Mouse (Mus musculus): ENCODE results near the gene Rcan1.

Rcan1 gene

DNA sequence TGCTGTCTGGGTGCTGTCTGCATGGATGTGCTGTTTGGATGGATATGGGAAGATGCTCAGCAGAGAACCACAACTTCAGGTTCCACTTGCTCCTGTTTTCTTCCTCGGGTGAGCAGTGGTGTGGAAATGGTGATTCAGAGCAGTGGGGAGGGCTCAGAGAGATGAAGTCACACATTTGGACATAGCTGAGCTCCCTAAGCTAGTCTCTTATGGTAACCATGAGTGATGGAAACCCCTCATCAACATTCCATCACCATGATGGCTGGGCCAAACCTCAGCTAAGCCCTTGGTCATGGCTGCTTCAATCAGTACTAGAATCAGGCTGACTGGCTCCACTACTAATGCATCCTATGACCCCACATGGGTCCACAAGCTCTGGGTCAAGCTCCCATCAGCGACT, 30.9 kb downstream of the Rcan1 start:
- no peak for DNase-seq (ENCODE audit: extremely low read depth, low read depth)

DNA sequence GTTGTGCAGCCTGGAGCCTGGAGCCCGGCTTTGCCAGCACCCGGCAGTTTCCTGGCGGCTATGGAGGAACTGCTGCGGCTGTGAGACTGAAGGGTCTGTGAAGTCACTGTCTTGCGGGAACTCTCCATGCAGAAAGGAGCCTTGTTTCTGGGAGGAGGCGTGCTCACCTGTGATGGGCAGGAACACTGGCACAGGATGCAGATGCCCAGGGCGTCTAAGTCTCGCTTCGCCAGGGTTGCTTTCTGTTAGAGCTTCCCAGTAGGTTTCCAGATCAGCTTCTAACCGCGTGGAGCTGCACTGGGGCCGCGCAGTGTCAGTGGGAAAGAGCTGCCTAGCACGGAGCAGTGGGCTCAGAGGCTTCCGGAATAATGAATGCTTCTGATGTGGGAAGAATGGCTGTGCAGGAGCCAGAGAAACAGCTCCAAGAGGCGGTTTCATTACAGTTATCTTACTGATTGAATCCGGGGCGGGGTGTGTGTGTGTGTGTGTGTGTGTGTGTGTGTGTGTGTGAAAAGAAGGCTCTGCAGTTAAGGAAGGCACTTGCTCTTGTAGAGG, 35.2 kb downstream of the Rcan1 start:
- no peak for DNase-seq (ENCODE audit: extremely low read depth, low read depth)

DNA sequence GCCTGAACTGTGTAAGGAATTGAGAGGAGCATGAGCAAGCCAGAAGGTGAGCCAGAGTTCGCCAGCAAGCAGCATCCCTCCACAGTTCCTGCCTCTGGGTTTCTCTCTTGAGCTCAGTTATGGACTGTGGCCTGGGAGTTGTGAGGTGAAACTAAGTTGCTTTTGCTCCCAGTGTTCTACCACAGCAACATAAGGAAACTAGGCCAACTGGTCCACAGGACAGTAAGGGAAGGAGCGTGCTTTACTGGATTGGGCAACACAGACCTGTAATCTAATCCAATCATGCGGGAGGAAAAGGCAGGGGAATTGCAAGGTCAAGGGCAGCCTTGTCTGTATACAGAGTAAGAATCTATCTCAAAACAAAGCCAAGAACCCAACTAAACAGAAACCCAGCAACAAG, 37.5 kb downstream of the Rcan1 start:
- no peak for DNase-seq (ENCODE audit: extremely low read depth, low read depth)

DNA sequence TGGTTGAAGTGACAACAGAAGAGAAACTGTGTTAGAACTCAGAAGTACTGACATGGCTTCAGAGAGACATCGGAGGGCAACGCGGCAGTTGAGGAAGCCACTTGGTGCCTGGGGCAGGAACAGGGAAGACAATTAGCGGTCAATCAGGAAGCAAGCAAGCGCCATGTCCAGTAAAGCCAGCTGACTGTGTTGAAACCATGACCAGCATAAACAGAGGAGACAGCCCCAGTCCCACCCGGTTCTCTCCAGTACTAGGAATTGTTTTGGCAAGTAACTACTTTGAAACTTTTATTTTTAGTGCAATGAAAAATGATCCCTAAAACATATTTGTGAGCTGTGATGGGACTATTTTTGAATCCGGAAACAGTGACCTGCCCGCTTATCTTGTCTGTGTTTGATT, 39.9 kb downstream of the Rcan1 start:
- no peak for DNase-seq (ENCODE audit: extremely low read depth, low read depth)

DNA sequence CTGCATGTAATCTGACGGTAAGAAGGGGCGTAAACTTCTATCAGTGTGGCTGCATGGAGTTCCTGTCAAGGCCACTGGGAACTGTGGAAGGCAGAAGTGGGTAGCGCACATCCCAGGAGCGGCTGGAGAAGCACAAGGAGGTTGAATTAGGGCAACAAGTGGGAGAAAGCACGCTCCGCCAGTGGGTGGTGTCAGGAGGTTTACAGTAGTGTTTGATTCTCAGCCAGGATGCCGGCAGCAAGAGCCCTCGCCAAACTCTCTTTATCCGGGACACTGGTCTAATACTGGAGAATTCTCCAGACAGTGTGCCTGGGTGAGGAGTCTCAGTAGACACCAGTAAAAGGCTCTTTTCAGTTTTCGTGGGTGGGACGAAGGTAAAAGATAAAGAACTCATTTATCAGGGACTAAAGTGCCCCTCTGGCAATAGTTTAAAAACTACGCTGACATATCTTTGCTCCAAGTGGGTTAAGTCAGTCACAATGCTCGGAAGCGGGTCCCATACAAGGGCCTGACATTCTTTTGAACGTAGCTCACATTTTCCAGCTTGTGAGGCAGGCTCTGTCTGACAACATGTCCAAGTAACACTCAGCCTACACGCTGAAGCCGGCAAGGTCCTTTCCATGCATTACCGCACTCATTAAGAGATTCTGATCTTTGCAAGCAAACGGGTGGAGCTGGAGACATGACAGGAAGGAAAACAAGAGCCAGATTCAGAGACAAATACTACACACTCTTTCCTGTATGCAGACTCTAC, 42.3 kb downstream of the Rcan1 start:
- DNase-seq (ENCODE audit: extremely low read depth, low read depth) = no peak

DNA sequence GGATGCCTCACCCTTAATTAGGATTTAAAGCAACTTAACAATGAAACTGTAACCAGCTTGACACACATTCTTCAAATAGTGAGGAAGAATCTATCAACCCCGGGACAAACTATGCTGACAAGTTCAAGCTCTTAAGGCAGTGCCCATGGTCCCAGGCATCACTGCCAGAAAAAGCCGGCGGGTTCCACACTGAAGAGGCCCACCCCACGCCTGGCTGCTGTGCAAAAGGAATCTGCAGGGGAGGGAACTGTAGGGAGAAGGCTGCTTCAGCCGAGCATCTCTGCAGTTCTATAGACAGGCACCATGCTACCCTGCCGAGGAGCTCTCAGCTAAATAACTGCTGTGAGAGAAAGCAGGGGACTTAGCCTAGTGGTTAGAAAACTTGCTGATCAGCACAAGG, 44.0 kb downstream of the Rcan1 start:
- no peak for DNase-seq (ENCODE audit: extremely low read depth, low read depth)

DNA sequence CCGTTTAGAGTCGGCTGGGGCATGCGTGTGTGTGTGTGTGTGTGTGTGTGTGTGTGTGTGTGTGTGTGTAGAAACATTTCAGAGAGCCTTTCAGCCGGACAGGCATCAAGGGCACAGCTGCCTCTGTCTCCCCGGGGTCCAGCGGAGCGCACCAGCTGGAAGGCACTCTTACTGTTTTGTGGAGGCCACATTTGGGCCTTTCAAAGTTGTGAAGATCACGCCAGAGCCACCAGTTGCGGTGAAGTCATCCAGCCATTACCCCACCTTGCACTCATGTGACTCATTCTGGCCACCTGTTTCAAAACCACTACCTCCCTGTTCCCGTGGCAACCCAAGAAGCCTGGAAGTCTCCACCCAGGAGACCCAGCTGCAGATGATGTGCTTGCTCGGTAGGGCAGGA, 44.8 kb downstream of the Rcan1 start:
- DNase-seq (ENCODE audit: extremely low read depth, low read depth) = no peak

DNA sequence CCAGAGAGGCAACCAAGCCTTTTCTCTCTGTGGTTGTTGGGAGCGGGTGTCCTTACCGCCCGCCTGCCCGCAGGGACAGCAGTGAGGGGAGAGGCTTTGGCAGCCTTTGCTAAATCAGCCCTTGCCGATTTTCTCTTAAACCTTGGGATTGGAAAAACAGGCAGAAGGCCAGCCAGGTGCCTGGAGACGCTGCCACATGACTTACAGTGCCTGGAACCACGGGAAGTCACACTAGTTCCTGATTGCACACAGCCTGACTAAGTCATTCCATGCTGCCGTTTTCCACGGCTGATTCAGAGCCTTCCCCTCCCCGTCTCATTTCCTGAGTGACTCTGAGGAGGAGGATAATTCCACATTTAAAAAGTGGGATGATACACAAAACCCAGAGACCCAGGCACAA, 47.3 kb downstream of the Rcan1 start:
- no peak for DNase-seq (ENCODE audit: extremely low read depth, low read depth)

DNA sequence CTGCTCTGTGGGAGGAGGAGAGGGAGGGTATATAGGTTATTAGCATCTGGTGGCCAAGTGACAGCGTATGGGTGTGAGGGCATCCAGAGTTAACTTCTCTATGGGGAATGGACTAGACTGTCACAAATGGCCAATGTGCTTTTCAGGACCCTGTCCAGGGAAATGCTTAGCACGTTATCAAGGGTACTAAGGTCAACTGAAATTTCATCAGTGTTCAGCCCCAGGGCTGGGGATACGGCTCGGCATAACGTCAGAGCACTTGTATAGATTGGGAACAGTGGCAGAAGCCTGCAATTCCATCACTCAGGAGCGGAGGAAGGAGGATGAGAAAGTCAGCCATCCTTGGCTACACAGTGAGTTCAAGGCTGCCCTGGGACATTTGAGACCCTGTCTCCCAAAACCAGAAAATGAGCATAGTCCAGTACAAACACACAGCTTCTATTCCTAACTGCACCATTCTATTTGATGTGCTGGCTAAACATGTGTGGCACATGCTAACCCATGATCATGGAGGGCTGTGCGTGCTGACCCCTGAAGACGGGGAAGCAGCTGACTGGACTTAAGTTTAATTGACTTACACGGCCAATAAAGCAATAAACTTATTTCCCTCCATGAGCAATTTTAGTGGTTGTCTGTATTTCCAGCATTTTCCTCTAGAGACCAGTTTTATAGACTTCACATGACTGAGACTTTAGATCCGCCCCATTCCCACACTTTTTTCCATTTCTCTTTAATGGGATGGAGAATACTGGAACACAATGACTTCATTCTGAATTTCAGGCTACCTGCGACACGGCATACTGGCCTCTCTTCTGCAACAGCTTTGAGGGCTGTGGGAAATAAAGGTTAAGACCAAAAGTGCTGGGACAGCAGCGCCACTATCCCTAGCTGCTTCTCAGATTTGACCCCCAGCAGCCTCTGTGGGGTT, 48.0 kb downstream of the Rcan1 start:
- DNase-seq (ENCODE audit: extremely low read depth, low read depth) = no peak

DNA sequence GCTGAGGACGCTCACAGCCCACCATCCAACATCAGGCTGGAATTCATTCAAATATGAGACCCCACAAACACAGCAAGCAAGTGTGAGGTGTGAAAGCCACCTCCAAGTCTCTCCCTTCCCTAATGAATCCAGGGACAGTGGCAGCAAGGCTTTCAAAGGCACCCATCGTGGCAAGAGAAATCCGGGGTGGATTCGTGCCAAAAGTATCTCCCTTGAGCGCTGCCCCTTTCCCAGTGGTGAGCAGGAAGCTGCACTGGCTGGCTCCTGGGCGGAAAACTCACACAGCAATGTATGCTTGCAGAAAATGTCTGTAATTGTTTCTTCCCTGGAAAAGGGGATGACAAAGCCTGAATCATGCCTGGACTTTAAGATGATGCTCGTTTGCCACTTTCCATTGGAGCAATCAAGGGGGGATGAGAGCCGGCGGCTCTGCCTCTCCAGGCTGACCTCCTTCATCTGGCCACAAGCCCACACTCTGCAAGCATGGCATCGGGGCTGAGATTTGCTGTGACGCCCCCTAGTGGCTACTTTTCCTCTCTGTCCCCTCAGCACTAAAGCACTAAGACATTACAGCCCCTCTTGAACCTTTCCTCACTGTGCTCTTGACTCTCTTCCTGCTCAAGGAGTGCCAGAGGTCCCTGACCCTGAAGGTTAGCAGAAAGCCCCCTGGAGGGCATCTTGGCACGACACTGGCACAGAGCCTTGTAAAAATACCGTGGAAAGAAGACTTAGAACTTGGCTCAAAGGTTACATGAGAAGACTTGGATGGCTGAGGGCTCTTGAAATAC, 49.3 kb downstream of the Rcan1 start:
- DNase-seq (ENCODE audit: extremely low read depth, low read depth) = no peak

DNA sequence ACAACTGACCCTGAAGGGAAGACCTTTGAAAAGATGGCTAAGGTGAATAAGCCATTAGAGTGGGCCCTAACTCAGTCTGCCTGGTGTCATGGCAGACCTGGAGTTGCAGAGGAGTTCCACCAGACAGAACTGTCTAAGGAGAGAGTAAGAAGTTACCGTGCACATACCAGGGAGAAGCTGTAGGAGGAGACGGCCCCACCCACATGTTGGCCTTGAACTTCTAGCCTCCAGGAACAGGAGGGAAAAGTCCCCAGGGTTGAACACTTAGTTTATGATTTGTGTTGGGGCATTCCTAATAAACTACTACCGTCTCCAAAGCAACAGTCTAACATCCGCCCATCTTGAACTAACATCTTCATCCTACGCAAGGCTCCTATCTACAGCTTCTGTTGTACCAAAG, 50.0 kb downstream of the Rcan1 start:
- no peak for DNase-seq (ENCODE audit: extremely low read depth, low read depth)

DNA sequence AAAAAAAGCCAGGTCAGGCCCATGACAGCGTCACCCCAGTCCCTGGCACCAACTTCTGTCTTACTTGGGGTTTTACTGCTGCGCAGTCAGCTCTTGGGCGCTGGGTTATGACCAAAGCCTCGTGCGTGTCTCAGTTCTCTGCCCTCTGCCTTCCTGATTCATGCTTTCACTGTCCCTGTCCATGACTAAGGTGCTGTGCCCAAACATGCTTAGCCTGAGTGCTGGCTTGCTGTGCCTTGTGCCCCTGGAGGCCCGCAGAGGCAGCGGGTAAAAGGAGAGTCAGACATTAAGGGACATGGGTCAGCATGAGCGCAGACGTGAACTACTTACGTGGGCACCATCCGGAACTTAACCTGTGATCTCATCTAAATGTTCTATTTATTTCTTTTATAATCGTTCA, 51.6 kb downstream of the Rcan1 start:
- DNase-seq (ENCODE audit: extremely low read depth, low read depth) = no peak

DNA sequence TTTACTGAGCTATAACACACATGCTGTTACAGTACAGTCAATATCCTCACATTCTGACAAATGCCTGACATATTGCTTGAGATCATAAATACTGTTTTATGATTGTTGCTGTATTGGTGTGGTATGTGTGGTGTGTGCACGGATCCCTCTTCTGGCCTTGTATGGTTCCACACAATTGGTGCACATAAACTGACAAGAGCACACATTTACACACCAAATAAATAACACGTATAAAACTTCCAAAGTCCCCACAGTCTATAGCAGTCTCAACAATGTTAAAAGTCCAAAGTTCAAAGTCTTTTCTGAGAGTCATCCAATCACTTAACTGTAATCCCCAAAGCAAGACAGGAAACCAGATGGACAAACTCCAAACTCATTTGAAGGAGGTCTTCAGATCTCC, 53.4 kb downstream of the Rcan1 start:
- no peak for DNase-seq (ENCODE audit: extremely low read depth, low read depth)

DNA sequence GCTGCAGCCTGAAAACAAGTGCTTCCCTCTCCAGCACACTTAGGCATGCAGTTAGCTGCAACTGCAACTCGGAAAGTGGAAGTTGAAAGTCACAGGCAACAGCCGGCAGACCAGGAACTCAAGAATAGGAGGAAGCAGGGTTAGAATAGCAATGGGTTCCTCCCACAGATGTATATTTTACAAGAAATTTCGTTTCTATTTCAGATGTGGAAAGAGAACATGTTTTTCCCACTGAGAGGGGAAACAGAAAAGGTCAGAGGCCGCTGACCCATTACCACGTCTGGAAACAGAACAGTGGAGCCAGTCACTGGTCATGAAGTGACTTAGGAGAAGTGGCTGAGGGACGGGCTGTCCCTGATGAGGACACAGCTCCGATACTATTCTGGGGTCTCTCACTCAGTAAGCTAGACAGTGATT, 55.0 kb downstream of the Rcan1 start:
- DNase-seq (ENCODE audit: extremely low read depth, low read depth) = peak; percentile 58

DNA sequence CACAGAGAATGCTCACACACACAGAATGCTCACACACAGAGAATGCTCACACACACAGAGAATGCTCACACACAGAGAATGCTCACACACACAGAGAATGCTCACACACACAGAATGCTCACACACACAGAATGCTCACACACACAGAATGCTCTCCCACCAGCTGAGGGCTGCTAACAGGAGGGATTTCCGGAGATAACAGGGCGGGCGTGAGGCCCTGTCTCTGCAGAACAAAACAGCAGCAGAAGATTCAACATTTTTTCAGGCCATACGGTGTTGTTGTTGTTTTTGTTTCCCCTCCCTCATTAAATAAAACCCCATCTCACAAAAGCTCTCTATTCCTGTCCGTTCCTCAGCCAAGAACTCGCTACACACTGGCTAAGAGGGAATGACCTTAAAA, 55.6 kb downstream of the Rcan1 start:
- peak; percentile 6 for DNase-seq (ENCODE audit: extremely low read depth, low read depth)

DNA sequence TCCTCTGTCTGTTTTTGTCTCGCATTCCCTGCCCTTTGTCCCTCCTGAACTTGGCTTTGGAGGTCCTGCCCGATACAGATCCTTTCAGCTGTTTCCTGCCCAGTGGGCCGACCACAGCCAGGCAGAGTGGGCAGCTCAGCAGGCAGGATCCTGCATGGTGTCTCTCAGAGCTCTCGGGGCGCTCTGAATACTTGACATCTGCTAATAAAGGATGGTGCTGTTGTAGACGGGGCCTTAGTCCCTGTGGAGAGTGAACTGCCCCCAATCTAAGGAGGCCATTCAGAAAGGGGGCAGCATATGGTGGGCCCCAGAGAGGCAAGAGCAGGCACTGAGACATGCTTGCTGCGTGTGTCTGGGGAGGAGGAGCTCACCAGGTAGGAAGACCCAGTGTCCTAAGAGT, 57.8 kb downstream of the Rcan1 start:
- no peak for DNase-seq (ENCODE audit: extremely low read depth, low read depth)

DNA sequence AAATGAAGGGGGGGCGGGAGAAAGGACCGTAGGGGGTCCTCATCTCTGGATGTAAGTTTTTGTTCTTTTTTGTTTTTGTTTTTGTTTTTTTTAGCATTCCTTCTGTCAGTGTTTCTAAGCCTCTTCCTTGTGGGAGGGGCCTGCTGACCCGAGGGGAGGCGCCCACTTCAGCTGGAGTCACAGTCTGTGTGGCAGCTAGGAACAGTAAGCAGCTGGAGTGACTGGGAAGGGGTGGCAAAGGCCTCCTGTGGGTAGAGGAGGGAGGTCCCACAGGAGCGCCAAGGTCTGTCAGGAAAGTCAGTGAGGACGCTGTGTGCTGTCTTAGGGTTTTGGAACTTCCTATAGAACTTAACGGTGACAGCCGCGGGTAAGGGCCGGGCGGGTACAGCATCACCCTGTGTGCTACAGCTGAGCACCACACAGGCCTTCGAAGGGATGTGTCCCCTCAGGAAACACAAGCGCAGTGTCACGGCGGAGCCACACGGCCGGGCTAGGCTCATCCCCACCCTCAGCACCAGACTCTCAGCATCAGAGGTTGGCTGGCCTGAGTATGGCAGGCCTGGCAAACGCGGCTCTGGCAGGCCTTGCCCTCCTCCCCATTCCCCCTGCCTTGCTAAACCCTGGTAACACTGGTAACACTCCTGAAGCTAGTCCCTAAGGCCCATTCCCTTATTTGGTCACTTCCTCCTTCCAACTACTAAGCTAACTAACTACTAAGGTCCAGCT, 58.5 kb downstream of the Rcan1 start:
- DNase-seq (ENCODE audit: extremely low read depth, low read depth) = no peak

DNA sequence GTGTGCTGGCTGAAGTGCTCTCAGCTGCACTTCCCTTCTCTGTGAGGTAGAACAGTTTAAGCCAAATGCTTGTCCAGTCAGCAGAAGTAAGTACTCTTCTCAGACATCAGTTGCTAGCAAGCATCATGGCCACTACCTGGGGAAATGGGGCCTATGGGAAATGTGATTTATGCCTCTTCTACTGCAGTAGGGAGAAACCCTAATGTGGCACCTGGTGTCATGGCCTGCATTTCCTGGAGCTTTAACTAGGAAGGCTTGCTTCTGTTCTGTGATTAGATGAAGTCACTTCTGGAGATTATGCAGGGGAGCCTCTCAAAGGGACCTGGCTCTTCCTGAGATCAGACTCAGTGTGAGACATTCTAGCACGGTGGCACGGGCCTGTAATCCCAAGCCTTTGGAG, 60.3 kb downstream of the Rcan1 start:
- DNase-seq (ENCODE audit: extremely low read depth, low read depth) = no peak

DNA sequence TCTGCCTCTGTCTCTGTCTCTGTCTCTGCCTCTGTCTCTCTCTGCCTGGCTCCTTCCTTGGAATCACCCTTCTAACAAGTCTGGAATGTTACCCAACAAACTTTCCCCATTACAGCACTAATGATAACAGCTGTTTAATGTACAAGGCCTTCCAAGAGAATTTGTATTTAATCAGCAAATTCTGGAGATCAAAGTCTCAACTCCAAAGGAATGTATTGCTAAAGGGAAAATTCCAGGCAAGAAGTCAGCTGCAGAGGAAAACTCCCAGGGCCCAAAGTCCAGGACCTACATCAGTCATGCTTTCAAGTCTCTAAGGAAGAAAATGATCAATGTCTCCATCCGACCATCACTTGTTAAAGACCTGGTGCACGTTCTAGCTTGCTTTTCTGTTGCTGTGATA, 62.8 kb downstream of the Rcan1 start:
- no peak for DNase-seq (ENCODE audit: extremely low read depth, low read depth)

DNA sequence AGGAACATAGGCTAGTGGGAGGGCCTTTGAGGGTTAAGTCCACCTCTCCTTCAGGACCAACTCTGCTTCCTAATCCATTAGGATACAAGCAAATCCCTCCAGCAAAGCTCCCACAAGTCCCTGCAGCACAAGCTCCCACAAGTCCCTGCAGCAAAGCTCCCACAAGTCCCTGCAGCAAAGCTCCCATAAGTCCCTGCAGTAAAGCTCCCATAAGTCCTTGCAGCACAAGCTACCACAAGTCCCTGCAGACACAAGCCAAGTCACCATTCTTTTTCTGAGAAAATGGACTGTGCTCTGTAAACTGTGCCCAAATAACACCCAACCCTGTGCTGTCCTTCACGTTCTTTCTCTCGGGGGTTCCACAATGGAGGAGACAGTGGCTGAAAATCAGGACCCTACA, 66.5 kb downstream of the Rcan1 start:
- DNase-seq (ENCODE audit: extremely low read depth, low read depth) = no peak

DNA sequence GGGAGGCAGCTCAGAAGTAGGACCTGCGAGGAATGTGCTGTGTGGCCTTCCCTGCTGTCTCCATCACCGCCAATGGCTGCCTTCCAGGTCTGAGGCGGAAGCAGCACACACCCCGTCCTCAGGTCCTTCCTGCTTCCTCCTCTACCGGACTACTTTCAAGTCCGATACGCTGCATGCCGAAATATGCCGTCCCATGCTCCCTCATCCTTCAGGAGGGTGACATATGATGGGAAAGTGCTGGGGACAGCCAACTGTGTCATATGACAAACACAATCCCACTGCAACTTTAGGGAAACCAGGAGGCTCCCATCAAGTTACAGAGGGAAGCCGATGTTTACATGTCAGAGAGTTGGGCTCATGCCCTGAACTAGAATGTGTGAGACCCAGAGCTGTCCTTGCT, 67.6 kb downstream of the Rcan1 start:
- no peak for DNase-seq (ENCODE audit: extremely low read depth, low read depth)
